Mouse (Mus musculus) adrenal gland, adult (tissue): ENCODE results near the gene 2610318N02Rik.
A peak's percentile ranks its signal among the peaks of the same experiment; 100 is the strongest.
"Not testable (repeated sequence)": the region's sequence is repeated elsewhere in the genome, so short reads cannot be mapped to it uniquely, and the experiment has no call there.

Experiments used
- DNase-seq, 2 experiments: peaks; one replicate each; pipeline ENCODE4 v3.0.0; 2022 to 2023; ENCODE audit warnings: low spot score in 1 of 2; ENCODE audit not compliant: inconsistent age in 2 of 2

The 2610318N02Rik gene

GRCm38 (mm10) chr16:17124871-17125520, at the start of gene 2610318N02Rik:
Gene 2610318N02Rik (minus strand): TSS chr16:17125167.
- DNase-seq: peak; percentile 77 to 93

- no peak for DNase-seq
These were observed 43.1 kb upstream of the 2610318N02Rik start for GRCm38 (mm10) chr16:17168049-17168448.

GRCm38 (mm10) chr16:17167179-17167578, 42.2 kb upstream of the 2610318N02Rik start:
- no peak for DNase-seq

- not testable (repeated sequence) for DNase-seq
These were observed 40.5 kb upstream of the 2610318N02Rik start for GRCm38 (mm10) chr16:17165478-17165877.

- DNase-seq: peak; percentile 46 to 80
These were observed 29.4 kb upstream of the 2610318N02Rik start for GRCm38 (mm10) chr16:17154346-17154745.

- no peak for DNase-seq
These were observed 26.9 kb upstream of the 2610318N02Rik start for GRCm38 (mm10) chr16:17151874-17152273.

- no peak for DNase-seq
These were observed 25.7 kb upstream of the 2610318N02Rik start for GRCm38 (mm10) chr16:17150520-17151258.

- peak in 1 of 2 experiments; percentile 61 for DNase-seq
These were observed 23.1 kb upstream of the 2610318N02Rik start for GRCm38 (mm10) chr16:17148084-17148483.

- DNase-seq: peak; percentile 26 to 49
These were observed 22.5 kb upstream of the 2610318N02Rik start for GRCm38 (mm10) chr16:17147391-17147929.

- peak; percentile 81 to 91 for DNase-seq
These were observed 21.8 kb upstream of the 2610318N02Rik start, which contains the start of gene Ccdc116 for GRCm38 (mm10) chr16:17146772-17147235. Gene Ccdc116 (minus strand): TSS chr16:17147229.

- no peak for DNase-seq
These were observed 19.4 kb upstream of the 2610318N02Rik start, which contains the start of gene Ydjc for GRCm38 (mm10) chr16:17144339-17144738. Gene Ydjc (plus strand): TSS chr16:17144621.

- DNase-seq: peak in 1 of 2 experiments; percentile 56
These were observed 12.4 kb upstream of the 2610318N02Rik start for GRCm38 (mm10) chr16:17137355-17137754.

GRCm38 (mm10) chr16:17132906-17133200, 7.9 kb upstream of the 2610318N02Rik start:
- DNase-seq: no peak

GRCm38 (mm10) chr16:17132089-17132905, 7.3 kb upstream of the 2610318N02Rik start, which contains the start of gene Sdf2l1:
Gene Sdf2l1 (minus strand): TSS chr16:17132383.
- DNase-seq: peak; percentile 97 to 99

GRCm38 (mm10) chr16:17131191-17132088, 6.5 kb upstream of the 2610318N02Rik start:
- no peak for DNase-seq

- peak; percentile 35 to 79 for DNase-seq
These were observed 2.3 kb upstream of the 2610318N02Rik start for GRCm38 (mm10) chr16:17127292-17127691.

GRCm38 (mm10) chr16:17124119-17124870, 672 bp downstream of the 2610318N02Rik start:
- DNase-seq: no peak

- DNase-seq: no peak
These were observed 3.4 kb downstream of the 2610318N02Rik start for GRCm38 (mm10) chr16:17121569-17121968.

GRCm38 (mm10) chr16:17117309-17117799, 7.6 kb downstream of the 2610318N02Rik start:
- no peak for DNase-seq
